Mouse (Mus musculus) hindbrain, embryonic 14.5 days (tissue): ENCODE measurements at regions not wholly inside any gene's neighbourhood (a gene's known extent, or its start where the extent isn't known, plus 50 kb on each side); places are given as distances from the start of the nearest gene placed in this dataset.

ENCODE experiments used
- ATAC-seq: fragments of 200-750 bp; cut with Nextera tagmentation; 2 replicates; pipeline ENCODE4 v1.8.0; 2017; ENCODE audit warnings: moderate number of reproducible peaks, mild to moderate bottlenecking, moderate TSS enrichment, moderate library complexity; ENCODE audit not compliant: low FRiP score
- DNase-seq: peaks from one replicate; pipeline ENCODE4 v3.0.0-alpha.2; 2015; ENCODE audit warnings: low spot score
- H3K27ac ChIP-seq: fragments of 300-500 bp; sonication (generic); 2 replicates; pipeline ENCODE4 v1.5.1; 2014; ENCODE audit warnings: mild to moderate bottlenecking, moderate library complexity
- H3K27me3 ChIP-seq: fragments of 300-500 bp; sonication (generic); 2 replicates; pipeline ENCODE4 v1.6.1; 2014; ENCODE audit warnings: mild to moderate bottlenecking, low read length, mixed read lengths; ENCODE audit not compliant: control insufficient read depth, insufficient read depth
- H3K36me3 ChIP-seq: fragments of 300-500 bp; sonication (generic); replicated peaks from 2 replicates; pipeline ENCODE4 v1.6.1; 2014; ENCODE audit not compliant: control insufficient read depth, insufficient read depth
- H3K4me1 ChIP-seq: fragments of 300-500 bp; sonication (generic); replicated peaks from 2 replicates; pipeline ENCODE4 v1.6.1; 2014; ENCODE audit warnings: antibody characterized with exemption, low read length, mixed read lengths; ENCODE audit not compliant: control insufficient read depth, insufficient read depth
- H3K4me2 ChIP-seq: fragments of 300-500 bp; sonication (generic); replicated peaks from 2 replicates; pipeline ENCODE4 v1.6.1; 2014; ENCODE audit warnings: mild to moderate bottlenecking, moderate library complexity
- H3K4me3 ChIP-seq: fragments of 300-500 bp; sonication (generic); replicated peaks from 2 replicates; pipeline ENCODE4 v1.5.1; 2014; ENCODE audit warnings: mild to moderate bottlenecking, low read length
- H3K9ac ChIP-seq: fragments of 300-500 bp; sonication (generic); 2 replicates; pipeline ENCODE4 v1.6.1; 2014
- H3K9me3 ChIP-seq: fragments of 300-500 bp; sonication (generic); 2 replicates; pipeline ENCODE4 v1.6.1; 2016; ENCODE audit warnings: low read length; ENCODE audit not compliant: control insufficient read depth
- WGBS: fragments of 180-500 bp; shearing (Covaris S2); extraction: QIAGEN DNeasy Blood & Tissue Kit; methylation state at CpG from one replicate; pipeline ENCODE4 v1.1.7; 2014; 5-methylcytosine and 5-hydroxymethylcytosine counted together

DNA sequence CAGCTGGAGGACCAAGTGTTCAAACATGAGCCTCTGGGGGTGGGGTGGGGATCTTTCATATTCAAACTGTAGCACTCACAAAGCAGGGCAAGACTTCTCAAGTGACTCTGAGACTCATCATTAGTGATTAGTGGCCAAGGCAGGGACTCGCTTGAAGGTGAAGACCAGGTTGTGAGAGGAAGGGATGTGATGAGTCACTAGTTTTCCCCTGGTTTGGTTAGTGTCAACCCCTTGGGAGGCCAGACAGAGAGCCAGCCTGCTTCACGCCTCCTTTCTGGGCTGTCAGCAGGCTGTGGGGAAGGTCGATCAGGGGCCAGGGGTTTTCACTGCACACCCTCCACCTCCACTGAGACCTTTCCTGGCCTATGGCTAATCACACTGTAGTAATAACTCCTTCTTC is 65.2 kb downstream of the Slc30a10 start:
- Histone ChIP-seq H3K27ac (no peak overlapping the region), H3K4me1 (no peaks in the 10 kb centered on the region), H3K9ac (no peak overlapping the region), H3K9me3 (no peaks in the 10 kb centered on the region), H3K4me2 (no peak overlapping the region), H3K27me3 (no peaks in the 10 kb centered on the region), H3K4me3 (no peak overlapping the region), H3K36me3 (no peaks in the 10 kb centered on the region)
- DNase-seq (no peak), ATAC-seq (no peak)
- 66% methylated on average over 3 of the region's 3 CpGs for WGBS

DNA sequence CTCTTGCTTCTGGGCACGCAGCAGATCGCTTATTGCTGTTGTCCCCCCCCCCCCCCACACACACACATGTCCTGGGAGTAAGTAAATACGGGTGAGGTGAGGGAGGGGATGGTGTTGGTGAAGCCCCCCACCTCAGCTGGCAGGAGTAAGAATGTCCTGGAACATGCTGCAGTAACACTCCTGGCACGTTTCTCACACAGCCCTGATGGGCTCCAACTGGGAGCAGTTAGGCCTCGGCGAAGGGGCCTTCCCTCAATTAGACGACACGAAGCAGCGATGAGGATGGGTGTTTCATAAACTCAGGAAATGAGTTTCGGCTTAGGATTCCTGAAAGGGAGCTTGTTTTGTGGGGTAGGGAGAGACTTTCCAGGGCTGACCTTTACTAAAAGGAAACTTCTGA is 69.4 kb downstream of the Slc30a10 start:
- H3K9ac ChIP-seq, result no peak overlapping the region
- peaks cover 7% of the 10 kb centered on the region; the same call in 1 of the 2 replicates for H3K9me3 ChIP-seq
- WGBS, result 77% methylated on average over 10 of the region's 10 CpGs
- H3K27me3 ChIP-seq, result no peaks in the 10 kb centered on the region
- no peak for DNase-seq
- no peaks in the 10 kb centered on the region for H3K36me3 ChIP-seq
- H3K4me3 ChIP-seq, result no peak overlapping the region
- H3K4me1 ChIP-seq, result no peaks in the 10 kb centered on the region
- no peak overlapping the region for H3K4me2 ChIP-seq
- no peak for ATAC-seq
- H3K27ac ChIP-seq, result no peak overlapping the region

DNA sequence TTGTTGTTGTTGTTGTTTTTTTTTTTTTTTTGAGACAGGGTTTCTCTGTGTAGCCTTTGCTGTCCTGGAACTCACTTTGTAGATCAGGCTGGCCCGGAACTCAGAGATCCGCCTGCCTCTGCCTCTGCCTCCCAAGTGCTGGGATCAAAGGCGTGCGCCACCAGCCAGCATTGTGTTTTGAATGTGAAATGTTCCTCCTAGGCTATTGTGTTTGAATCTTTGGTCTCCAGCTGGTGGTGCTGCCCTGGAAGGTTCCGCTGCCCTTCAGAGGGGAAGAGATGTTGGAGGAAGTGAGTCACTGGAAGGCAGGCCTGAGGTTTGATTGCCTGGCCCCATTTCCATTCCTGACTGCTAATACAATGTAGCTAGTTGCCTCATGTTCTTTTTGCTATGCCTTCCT is 78.8 kb downstream of the Slc30a10 start:
- ATAC-seq, result no peak
- H3K27ac ChIP-seq, result no peak overlapping the region
- no peaks in the 10 kb centered on the region for H3K9me3 ChIP-seq
- H3K4me1 ChIP-seq, result no peaks in the 10 kb centered on the region
- H3K4me2 ChIP-seq, result no peak overlapping the region
- H3K27me3 ChIP-seq, result no peaks in the 10 kb centered on the region
- H3K36me3 ChIP-seq, result no peaks in the 10 kb centered on the region
- WGBS, result 89% methylated on average over 5 of the region's 5 CpGs
- no peak for DNase-seq
- no peak overlapping the region for H3K9ac ChIP-seq
- H3K4me3 ChIP-seq, result no peak overlapping the region

DNA sequence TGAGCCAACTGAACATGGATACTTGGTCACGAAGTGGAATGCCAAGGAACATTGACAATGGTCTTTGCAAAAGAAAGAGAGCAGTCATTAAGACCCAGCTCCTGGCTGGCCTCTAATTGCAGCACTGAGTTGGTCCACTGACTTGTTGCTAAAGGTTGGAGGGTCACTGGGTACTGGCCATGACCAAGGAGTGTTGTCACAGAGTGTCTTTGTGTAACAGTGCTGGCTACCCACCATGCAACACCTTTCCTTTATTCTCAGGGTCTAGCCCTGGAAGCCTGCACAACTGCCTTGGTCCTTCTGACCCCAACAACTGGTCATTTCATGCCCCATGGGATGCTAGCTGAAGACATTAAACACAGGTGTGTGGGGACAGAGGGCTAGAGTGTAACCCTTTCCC is 79.5 kb downstream of the Slc30a10 start:
- Histone ChIP-seq H3K4me1 (no peaks in the 10 kb centered on the region), H3K27me3 (no peaks in the 10 kb centered on the region), H3K4me2 (no peak overlapping the region), H3K36me3 (no peaks in the 10 kb centered on the region), H3K4me3 (no peak overlapping the region), H3K9ac (no peak overlapping the region), H3K9me3 (no peaks in the 10 kb centered on the region), H3K27ac (no peak overlapping the region)
- WGBS, result 71% methylated on average over 1 of the region's 1 CpGs
- ATAC-seq (no peak), DNase-seq (no peak)

DNA sequence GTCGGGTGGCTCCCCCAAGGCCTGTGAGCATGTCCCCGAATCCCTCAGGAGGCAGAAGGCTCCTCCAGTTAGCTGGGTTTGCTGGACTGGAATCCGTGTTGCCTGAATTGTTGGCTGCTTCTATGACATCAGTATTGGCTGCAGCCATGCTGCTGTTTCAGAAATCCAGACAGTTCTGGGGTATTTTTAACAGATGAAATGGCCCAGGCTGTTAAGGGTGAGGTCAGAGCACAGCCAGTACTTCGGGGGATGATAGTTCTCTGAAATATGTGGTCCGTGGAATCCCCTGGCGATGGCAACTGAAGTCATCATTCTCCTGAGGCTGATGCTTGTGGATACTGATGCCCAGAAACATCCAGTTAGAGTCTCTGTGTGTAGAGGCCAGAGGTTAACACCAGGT is 80.7 kb downstream of the Slc30a10 start:
- no peaks in the 10 kb centered on the region for H3K27me3 ChIP-seq
- ATAC-seq, result no peak
- 91% methylated on average over 6 of the region's 6 CpGs for WGBS
- no peak overlapping the region for H3K4me3 ChIP-seq
- H3K4me1 ChIP-seq, result no peaks in the 10 kb centered on the region
- no peak overlapping the region for H3K9ac ChIP-seq
- H3K36me3 ChIP-seq, result no peaks in the 10 kb centered on the region
- no peak overlapping the region for H3K4me2 ChIP-seq
- H3K27ac ChIP-seq, result no peak overlapping the region
- H3K9me3 ChIP-seq, result no peaks in the 10 kb centered on the region
- DNase-seq, result no peak

DNA sequence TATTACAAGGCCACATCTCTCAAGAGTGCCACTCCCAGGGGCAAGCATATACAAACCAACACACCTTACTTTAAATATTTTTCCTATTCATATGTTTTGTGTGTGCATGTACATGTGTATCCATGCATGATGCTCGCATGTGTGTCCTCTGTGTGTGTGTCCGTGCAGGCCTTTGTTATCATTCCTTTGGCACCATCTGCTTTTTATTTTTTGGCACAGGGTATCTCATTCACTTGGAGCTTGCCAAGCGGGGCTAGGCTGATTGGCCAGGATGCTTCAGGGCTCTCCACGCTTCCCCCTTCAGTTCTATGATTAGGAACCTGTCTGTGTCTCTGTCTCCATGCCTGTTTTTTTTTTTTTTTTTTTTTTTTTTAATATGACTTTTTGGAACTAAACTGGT is 82.6 kb downstream of the Slc30a10 start:
- no peak overlapping the region for H3K4me2 ChIP-seq
- H3K4me1 ChIP-seq, result no peaks in the 10 kb centered on the region
- no peaks in the 10 kb centered on the region for H3K36me3 ChIP-seq
- H3K27me3 ChIP-seq, result no peaks in the 10 kb centered on the region
- WGBS, result 82% methylated on average over 4 of the region's 4 CpGs
- no peak overlapping the region for H3K4me3 ChIP-seq
- H3K9ac ChIP-seq, result no peak overlapping the region
- no peak overlapping the region for H3K27ac ChIP-seq
- ATAC-seq, result no peak
- no peaks in the 10 kb centered on the region for H3K9me3 ChIP-seq
- DNase-seq, result no peak

DNA sequence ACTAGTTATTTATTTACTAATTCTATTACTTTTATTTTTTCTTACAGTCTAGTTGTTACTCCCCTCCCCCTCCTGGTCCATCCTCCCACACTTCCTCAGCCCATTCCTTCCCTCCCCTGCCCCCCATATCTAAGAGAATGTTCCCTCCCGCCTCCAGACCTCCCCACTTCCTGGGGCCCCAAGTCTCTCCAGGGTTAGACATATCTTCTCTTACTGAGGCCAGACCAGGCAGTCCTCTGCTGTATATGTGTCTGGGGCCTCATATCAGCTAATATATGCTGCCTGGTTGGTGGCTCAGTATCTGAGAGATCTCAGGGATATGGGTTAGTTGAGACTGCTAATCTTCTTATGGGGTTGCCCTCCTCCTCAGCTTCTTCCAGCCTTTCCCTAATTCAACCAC is 84.8 kb downstream of the Slc30a10 start:
- ATAC-seq (no peak), DNase-seq (no peak)
- no peaks in the 10 kb centered on the region for H3K27me3 ChIP-seq
- H3K9ac ChIP-seq, result no peak overlapping the region
- no peaks in the 10 kb centered on the region for H3K9me3 ChIP-seq
- 73% methylated on average over 1 of the region's 1 CpGs for WGBS
- no peak overlapping the region for H3K4me2 ChIP-seq
- H3K4me3 ChIP-seq, result no peak overlapping the region
- no peak overlapping the region for H3K27ac ChIP-seq
- H3K4me1 ChIP-seq, result no peaks in the 10 kb centered on the region
- no peaks in the 10 kb centered on the region for H3K36me3 ChIP-seq

DNA sequence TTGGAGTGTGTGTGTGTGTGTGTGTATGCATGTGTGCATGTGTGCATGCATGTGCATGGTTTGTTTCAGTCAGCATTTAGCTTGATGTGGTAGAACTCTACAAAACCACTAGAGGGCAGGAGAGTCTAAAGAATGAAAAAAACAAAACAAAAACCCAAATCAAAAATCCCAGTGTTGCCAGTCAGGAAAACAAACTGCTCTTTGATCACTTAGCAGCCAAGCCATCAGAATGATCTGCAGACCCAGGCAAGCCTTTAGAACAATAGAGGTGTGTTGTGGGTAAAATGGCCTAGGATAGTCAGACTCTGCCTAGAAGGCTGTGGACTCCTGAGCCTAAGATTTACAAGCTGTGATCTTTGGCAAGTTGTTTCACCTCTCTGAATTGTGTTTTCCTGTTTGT is 91.7 kb downstream of the Slc30a10 start:
- H3K27ac ChIP-seq, result no peak overlapping the region
- H3K27me3 ChIP-seq, result no peaks in the 10 kb centered on the region
- no peaks in the 10 kb centered on the region for H3K4me1 ChIP-seq
- ATAC-seq (no peak), DNase-seq (peak; percentile 87)
- H3K4me2 ChIP-seq, result no peak overlapping the region
- peak overlapping the region; percentile 2; the same call in 1 of the 2 replicates for H3K9ac ChIP-seq
- H3K36me3 ChIP-seq, result no peaks in the 10 kb centered on the region
- H3K9me3 ChIP-seq, result no peaks in the 10 kb centered on the region
- H3K4me3 ChIP-seq, result no peak overlapping the region

DNA sequence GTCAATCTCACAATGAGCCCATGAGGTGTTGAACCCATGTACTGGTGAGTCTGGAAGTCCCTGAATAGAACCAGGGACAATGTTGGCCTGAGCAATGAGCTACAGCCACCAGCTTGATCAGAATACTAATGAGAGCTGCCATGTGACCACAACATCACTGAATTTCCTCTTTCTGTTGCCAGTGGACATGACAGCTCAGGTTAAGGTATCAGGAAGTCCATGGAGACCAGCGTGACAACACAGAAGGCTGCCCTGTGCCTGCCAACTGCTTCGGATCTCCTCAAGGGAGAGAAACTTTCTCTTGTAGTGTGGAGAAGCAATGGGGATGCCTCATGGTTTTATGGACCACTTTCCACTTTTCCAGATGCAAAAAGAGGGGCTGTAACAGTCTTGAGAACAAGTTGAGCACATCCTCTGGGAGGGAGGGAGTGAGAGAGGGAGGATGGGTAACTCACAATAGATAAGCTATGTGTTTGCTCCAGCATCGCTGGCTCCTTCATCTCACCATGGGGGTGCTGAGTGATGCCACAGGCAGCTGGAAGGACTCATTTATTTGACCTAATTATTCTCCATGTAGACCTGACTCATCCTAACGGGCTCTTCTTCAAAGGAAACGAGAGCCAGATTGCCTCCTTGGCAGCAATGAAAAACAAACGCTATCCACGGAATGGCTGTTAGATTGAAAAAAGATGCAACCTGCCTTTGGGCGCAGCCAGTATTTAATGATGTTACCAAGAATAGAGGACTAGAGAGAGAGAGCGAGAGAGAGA is 118.3 kb downstream of the Slc30a10 start:
- ATAC-seq, result no peak
- Histone ChIP-seq H3K27me3 (no peaks in the 10 kb centered on the region), H3K4me3 (no peak overlapping the region), H3K9me3 (no peaks in the 10 kb centered on the region), H3K4me2 (no peak overlapping the region), H3K9ac (no peak overlapping the region), H3K4me1 (no peaks in the 10 kb centered on the region), H3K27ac (no peak overlapping the region), H3K36me3 (no peaks in the 10 kb centered on the region)
- WGBS, result 58% methylated on average over 9 of the region's 9 CpGs
- no peak for DNase-seq

DNA sequence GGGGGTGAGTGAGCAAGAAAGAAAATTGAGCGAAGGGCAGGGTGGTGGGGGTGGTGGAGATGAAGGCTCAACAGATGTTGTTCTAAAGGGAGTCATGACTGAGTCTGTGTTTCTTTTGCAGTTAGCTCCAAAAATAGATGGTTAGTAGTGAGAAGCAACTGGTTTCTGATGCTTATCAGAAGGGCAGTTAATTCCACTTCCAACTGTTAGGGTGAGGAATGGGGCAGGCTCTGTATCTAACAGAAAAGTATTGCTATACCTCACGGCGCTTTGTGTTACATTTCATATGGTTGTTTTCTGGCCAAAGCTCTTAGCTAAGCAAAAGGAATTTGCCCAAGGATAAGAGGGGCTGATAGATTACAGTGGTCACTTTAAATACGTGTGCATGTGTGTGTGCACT is 120.3 kb downstream of the Slc30a10 start:
- no peaks in the 10 kb centered on the region; the same call in 1 of the 2 replicates for H3K9me3 ChIP-seq
- H3K4me1 ChIP-seq, result no peaks in the 10 kb centered on the region
- ATAC-seq (no peak), DNase-seq (no peak)
- 85% methylated on average over 4 of the region's 4 CpGs for WGBS
- H3K36me3 ChIP-seq, result no peaks in the 10 kb centered on the region
- H3K27me3 ChIP-seq, result no peaks in the 10 kb centered on the region
- H3K4me2 ChIP-seq, result no peak overlapping the region
- no peak overlapping the region for H3K27ac ChIP-seq
- no peak overlapping the region for H3K9ac ChIP-seq
- no peak overlapping the region for H3K4me3 ChIP-seq
